Mouse (Mus musculus) testis, postnatal 10 days (tissue): Measurements from ENCODE around the gene Ppcdc.

Experiments
- DNase-seq: peaks from one replicate; pipeline ENCODE4 v3.0.0; 2021; ENCODE audit warnings: low spot score

Gene Ppcdc

DNA sequence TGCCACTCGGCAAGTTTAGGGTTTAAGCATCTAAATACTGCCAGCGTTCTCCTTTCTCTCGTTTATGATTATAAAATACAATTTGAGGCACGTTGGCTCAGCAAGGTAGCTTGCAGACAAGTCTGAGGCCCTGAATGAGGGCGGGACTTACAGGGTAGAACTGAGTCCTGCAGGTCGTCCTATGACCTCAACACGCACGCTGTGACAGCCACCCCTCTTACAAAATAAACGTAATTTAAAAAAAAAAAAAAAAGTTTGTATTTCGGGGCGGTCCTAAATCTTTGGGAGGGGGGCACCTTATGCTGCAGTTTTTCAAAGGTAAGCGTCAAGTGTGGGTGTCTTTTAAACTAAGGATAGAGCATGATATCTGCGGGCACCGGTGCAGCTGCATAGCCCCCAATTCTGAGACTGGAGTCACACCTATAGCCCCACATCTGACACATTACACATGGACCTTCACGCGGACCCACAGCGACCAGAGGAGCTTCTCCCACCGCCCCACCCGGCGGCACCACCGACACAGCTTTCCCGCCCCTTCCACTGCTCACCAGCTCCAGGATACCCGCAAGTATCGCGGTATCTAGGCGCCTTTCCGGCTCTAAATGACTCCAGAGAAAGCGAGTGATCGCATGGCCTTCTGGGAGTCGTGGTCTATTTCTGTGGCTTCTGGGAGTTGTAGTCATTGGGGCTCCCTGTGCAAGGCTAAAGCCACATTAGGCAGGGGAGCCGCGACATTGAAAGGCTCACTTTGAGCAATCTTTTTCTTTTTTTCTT is at the start of gene Ppcdc:
Ppcdc (minus strand) TSS at position 603 of the 774 bp plus-strand sequence.
- peak; percentile 88 for DNase-seq

DNA sequence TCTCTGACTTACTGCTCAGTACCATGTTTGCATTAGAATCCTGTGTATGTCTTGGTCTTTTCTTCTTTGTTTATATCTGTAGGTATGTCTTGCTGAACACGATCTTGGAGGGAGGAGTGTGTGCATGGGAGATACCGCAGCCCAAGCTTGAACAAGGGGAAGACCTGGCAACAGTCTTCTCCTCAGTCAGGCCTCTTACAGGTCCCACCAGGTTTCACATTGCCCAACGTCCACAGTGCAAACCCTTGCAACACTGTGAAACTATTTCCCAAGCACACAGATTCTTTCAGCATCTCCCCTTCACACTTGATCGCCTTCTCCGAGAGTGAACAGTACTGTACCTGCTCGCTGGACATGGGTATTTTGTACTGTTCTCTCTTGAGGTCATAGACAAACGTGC is 47.9 kb upstream of the Ppcdc start:
- no peak for DNase-seq

GRCm38 (mm10) chr9:57485774-57486173 is 45.9 kb upstream of the Ppcdc start:
- DNase-seq, result peak; percentile 90

DNA sequence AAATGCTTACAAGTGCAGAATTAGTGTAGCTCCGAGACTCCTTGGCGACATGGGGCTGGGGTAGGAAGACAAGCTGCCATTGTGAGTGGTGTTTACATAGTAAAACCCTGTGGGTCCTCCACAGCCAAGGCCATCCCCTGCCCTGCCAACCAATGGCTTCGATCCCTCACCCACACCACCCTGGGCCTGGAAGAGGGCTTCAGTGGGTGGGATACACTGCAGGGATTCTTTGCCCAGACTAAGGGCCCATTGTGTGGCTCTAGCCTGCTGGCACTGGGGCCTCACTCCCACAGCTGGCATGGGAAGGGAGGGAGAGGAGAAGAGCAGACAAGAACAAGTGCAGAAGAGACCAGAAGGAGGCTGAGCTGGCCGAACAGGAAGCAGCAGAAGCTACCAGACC is 29.0 kb upstream of the Ppcdc start:
- no peak for DNase-seq

DNA sequence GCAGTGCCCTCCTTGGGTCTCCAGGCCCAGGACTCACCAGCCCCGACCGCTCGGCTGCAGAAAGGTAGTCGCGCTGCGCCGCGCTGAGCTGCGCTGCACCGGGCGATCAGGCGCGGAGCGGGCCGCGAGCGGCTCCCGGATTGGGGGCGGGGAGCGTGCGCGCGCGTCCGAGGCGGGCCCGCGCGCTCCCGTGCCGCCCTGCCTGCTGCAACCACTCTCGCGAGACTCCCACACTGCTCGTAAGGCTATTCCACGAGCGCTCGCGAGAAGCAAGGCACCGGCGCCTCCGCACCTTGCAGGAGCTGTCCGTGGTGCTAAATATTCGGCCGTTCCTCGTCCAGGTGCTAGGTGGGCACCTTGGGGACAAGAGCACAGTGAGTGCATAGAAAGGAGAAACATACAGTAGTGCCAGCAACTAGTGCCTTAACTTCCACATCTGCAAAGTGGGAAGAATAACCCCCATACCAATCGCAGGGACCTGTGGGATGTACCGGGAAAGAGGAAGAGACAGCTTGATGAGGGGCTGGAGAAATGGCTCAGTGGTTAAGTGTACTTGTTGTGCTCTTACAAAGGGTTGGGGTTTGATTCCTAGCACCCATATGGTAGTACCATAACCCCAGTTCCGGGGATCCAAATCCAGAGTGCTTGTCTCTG is 28.1 kb upstream of the Ppcdc start, which contains the start of gene Scamp5:
Scamp5 (minus strand) TSS at position 165 of the 654 bp plus-strand sequence.
- peak; percentile 94 for DNase-seq

DNA sequence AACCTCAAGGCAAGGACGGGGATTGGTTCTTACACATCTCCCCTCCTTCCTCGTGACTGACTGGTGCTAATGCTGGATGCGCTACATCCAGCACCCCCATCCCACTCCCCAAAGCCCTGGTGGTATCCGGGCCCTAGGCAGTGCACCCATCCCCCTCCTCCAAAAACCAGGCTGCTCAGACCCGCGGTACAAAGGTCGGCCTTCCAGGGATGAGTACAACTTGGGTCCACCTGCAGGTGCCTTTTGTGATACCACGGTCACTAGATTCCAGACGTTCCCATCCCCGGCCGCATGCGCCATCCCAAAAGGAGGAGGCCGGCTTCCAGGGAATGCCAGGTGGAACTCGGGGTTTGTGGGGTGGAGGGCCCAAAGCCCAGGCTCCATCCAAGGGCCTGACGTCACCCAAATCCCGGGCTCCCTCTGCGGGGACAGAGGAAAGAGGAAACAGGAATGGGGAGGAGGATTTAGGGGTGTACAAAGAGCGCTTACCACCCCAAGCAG is 27.4 kb upstream of the Ppcdc start:
- DNase-seq, result peak; percentile 59

DNA sequence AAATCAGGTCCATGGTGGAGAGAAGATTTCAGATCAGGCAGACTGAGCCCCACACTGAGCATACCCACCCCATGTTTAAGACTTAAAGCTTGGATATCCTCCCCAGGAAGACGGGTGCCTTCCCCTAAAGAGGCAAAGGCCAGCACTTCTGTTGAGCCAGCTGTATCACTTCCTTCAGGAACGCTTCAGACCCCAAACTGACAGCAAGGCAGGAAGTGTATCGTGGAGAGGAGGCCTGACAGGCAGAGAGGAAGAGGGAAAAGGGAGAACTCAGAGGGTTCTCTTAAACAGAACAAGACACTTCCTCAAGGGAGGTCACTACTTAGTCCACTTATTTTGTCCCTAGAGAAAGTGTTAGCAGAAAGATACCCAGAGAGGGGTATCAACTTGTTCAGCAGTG is 26.2 kb upstream of the Ppcdc start:
- DNase-seq, result no peak

- no peak for DNase-seq
Measured at GRCm38 (mm10) chr9:57462866-57463265, 22.9 kb upstream of the Ppcdc start.

GRCm38 (mm10) chr9:57459707-57460106 is 19.8 kb upstream of the Ppcdc start:
- no peak for DNase-seq

GRCm38 (mm10) chr9:57453516-57453915 is 13.6 kb upstream of the Ppcdc start:
- DNase-seq, result no peak

DNA sequence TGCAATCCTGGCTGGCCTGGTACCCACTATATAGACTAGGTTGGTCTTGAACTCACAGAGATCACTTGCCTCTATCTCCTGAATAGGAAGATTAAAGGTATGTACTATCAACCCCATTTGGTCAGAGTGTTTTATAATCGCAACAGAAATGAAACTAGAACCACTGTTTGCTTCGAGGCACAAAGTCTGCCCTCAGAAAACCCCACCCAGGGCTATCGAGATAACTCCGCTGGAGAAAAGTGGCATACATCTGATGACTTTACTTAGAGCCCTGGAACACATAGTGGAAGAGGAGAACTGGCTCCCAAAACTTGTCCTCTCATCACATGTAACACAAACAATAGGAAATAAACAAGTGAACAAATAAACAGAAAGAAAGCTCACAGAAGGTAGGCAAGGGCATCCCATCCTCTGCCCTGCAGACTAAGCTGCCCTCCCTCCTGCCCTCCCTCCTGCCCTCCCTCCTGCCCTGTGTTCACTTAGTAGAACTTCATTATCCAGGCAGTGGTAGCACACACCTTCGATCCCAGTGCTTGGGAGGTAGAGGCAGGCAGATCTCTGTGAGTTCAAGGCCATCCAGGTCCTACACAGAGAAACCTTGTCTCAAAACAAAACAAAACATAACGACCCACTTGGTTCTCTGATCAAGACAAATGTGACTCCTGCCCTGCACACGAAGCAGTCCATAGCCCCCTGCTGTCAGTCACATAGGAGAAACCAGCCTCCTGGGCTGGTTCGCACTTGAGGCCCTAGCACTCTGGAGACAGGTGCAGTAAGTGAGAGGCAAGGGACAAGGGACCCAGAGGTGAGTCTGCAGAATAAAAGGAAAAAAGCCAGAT is 12.9 kb upstream of the Ppcdc start:
- no peak for DNase-seq

GRCm38 (mm10) chr9:57449715-57450114 is 9.8 kb upstream of the Ppcdc start:
- no peak for DNase-seq

DNA sequence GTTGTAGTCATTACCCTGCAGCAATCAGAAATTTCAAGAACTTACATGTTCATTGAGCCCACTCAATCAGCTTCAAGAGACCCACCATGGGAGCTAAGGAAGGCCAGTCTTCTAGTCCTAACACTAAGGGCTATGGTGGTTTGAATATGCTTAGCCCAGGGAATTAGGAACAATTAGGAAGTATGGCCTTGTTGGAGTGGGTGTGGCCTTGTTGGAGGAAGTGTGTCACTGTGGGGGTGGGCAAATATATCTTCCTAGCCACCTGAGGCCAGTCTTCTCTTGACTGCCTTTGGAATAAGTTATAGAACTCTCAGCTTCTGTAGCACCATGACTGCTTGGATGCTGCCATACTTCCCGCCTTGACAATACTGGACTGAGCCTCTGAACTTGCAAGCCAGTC is 696 bp upstream of the Ppcdc start:
- no peak for DNase-seq

DNA sequence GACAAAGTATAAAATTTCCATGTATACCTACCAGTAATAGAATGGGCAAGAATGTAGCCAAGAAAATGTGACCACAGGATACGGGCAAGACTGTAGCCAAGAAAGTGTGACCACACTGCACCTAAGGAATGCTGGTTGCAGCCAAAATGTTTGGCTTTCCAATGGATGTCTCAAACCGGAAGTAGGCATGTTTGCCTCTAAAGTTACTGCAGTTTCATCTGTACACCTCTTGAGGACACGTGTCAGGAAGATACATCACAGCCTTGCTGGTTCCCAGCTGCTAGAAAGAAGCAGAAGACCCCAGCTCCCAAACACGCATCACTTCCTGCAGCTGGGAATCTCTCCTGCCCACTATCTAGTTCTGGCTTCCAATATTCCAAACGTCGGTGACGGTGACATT is 841 bp downstream of the Ppcdc start:
- no peak for DNase-seq

- DNase-seq, result no peak
Measured at GRCm38 (mm10) chr9:57437896-57438614, 1.9 kb downstream of the Ppcdc start.

DNA sequence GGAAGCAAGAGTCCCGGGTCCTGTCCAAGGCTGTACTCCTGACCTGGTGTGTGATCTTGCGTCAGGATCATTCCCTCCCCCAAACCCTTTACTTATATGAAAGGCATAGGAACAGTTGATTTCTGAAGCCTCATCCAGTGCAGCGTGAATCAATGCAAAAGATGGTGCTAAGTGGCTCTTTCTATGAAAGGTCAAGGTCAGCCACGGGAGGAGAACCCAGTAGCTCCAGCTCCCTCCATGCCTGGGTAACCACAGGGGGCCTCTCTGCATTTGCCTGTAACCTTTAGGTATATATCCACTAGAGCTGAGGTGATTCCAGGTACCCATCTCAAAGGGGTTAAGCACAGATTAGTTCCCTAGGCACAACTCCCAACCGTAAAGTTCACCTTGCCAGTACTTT is 3.8 kb downstream of the Ppcdc start:
- DNase-seq, result no peak

DNA sequence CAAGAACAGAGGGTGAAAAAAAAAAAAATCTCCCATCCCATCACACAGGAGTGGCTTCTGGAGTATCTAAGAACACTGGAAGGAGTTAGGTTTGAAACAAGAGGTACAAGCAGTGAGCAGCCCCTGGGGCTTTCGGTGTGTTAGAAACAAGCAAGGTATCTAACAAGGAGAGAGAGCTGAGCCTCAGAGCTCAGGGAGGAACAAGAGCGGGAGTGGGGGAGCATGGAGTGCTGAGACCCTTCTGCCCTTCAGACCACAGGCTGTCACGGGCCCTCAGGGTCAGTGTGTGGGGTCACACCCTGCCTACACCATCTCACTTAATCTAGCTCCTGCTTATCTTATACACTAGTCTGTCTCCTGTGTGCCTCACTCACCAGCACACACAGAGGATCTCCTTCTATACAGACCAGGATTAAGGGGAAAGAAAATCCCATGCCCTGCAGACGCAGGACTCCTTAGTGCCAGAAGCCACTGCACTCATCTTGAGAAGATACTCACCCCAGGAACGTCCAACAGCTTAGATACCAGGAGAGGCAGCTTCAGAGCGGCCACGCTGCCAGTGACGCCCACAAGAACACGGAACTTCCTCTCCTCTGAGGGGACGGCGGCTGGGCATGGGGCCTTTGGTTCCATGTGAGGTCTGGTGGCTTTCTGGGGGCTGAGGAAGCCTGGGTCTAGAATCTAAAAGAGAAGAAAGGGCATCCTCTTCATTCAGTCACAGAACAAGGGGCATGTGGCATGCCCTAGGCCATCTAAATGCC is 5.3 kb downstream of the Ppcdc start:
- DNase-seq, result no peak

DNA sequence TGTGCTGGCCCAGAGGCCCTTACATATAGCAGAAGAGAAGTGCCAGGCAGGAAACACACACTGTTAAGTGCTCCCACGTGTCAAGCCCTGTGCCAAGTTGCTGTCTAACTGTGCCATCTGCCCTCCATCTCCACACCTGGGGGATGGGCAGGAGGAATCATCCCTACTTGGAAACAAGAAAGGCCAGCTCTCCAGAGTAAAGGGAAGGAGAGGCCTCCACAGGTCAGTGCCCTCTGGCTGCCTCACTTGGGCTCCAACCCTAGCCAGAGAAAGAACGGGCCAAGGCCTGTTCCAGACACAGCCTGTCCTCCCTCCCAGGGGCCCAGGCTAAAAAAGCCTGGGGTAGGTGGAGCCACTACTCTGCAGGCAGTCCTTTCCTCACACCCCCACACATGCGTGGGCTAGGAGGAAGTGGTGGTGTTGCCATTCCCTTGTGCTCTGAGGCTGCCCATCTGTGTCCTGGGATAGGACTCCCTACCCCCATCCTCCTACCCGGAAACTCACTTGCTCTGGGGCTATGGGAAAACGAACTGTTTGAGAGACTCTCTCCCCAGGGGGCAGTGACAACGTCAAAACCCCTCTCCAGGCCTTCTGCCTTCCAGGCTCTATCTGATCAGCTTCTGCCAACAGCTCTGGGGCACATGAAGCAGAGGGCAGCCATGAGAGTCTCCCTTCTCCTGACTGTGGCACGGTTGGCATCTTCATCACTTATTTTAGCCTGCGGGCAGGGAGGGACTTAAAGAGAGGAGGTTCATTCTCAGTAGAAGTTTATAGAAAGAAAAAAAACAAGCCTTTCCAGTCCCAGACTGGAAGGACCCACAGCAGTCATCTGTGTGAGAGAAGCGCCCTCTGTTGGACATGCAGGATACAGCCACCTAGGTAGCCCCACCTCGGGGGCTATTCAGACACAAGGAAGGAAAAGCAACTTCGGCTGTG is 6.6 kb downstream of the Ppcdc start:
- DNase-seq, result peak; percentile 87

DNA sequence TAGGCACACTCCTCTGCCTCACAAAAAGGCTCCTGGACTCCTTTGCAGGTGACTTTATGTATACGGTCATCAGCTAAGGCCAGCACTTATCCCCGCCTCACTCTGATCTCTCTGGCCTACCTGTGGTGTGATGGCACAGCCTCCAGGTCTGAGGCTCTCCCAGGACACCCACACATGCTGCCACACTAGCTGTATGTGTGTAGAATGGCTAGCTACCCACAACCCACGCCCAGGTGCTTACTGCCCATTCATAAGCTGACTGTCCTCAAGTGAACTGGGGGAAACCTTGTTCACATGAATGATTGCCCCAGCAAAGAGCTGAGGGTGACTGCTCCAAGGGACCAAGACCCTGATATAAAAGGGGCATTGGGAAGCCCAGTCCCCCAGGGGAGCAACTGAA is 7.4 kb downstream of the Ppcdc start:
- no peak for DNase-seq

DNA sequence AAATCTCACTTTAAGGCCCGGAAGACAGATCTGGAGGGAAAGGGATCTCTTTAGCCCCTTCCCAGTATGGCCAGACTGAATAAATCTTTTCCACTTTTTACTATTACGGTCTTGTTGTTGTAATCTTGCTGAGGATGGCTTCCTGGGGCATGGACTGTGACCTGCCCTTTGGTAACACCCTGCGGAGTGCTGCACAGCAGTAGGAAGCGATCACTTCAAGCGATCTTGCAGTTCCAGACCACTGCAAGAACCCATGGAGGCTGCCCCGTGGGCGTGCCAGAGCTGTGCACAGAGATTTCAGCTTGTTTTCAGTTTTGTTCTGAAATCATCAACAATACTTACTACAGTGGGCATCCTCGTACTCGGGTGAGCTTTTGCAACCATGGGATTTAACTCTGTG is 8.7 kb downstream of the Ppcdc start:
- DNase-seq, result no peak
